Mouse (Mus musculus) intestine, embryonic 15.5 days (tissue): ENCODE measurements around the gene Slc22a23. TPM values are rescaled to one million over a fixed set of nuclear protein-coding genes. Genes with fewer than 3 reads are reported as not detected.

Experiments used
- ATAC-seq: fragments of 200-750 bp; cut with Nextera tagmentation; 2 replicates; pipeline ENCODE4 v1.8.0; 2017; ENCODE audit warnings: moderate TSS enrichment, moderate library complexity
- H3K27ac ChIP-seq: fragments of 300-500 bp; sonication (generic); 2 replicates; pipeline ENCODE4 v1.5.1; 2015; ENCODE audit warnings: mild to moderate bottlenecking, inconsistent platforms
- H3K27me3 ChIP-seq: fragments of 300-500 bp; sonication (generic); replicated peaks from 2 replicates; pipeline ENCODE4 v1.6.1; 2015; ENCODE audit warnings: inconsistent platforms
- H3K36me3 ChIP-seq: fragments of 300-500 bp; sonication (generic); 2 replicates; pipeline ENCODE4 v1.6.1; 2015; ENCODE audit warnings: inconsistent platforms
- H3K4me1 ChIP-seq: fragments of 300-500 bp; sonication (generic); replicated peaks from 2 replicates; pipeline ENCODE4 v1.6.1; 2015; ENCODE audit warnings: inconsistent platforms
- H3K4me2 ChIP-seq: fragments of 300-500 bp; sonication (generic); replicated peaks from 2 replicates; pipeline ENCODE4 v1.6.1; 2015; ENCODE audit warnings: mild to moderate bottlenecking, inconsistent platforms
- H3K4me3 ChIP-seq: fragments of 300-500 bp; sonication (generic); replicated peaks from 2 replicates; pipeline ENCODE4 v1.5.1; 2015; ENCODE audit warnings: inconsistent platforms
- H3K9ac ChIP-seq: fragments of 300-500 bp; sonication (generic); 2 replicates; pipeline ENCODE4 v1.6.1; 2015; ENCODE audit warnings: inconsistent platforms
- H3K9me3 ChIP-seq: fragments of 300-500 bp; sonication (generic); 2 replicates; pipeline ENCODE4 v1.6.1; 2016; ENCODE audit warnings: inconsistent platforms
- WGBS: fragments of 180-500 bp; shearing (Covaris S2); methylation state at CpG from one replicate; pipeline ENCODE4 v1.1.7; 2015; 5-methylcytosine and 5-hydroxymethylcytosine counted together
- polyA plus RNA-seq: library from polyadenylated mRNA; unstranded; fragments of >200 nt; fragmentation: Nextera tagmentation; extraction: Ambion mirVana; gene quantifications from 2 replicates; pipeline ENCODE4 v1.2.1, GENCODE M21; 2015

Gene Slc22a23
- polyA plus RNA-seq, 1 experiment from 2014 or later = 3.2 TPM

GRCm38 (mm10) chr13:34270886-34271602 is 73.9 kb downstream of the Slc22a23 start:
- H3K4me1 ChIP-seq = peaks cover 10% of the 10 kb centered on the region; the same call in 1 of the 2 replicates
- H3K9ac ChIP-seq = no peak overlapping the region
- no peaks in the 10 kb centered on the region for H3K9me3 ChIP-seq
- H3K27me3 ChIP-seq = no peaks in the 10 kb centered on the region
- peak; percentile 44; the same call in 1 of the 2 replicates for ATAC-seq
- no peaks in the 10 kb centered on the region for H3K36me3 ChIP-seq
- H3K4me3 ChIP-seq = no peak overlapping the region
- WGBS = 77% methylated on average over 5 of the region's 5 CpGs
- H3K4me2 ChIP-seq = no peak overlapping the region
- no peak overlapping the region for H3K27ac ChIP-seq

DNA sequence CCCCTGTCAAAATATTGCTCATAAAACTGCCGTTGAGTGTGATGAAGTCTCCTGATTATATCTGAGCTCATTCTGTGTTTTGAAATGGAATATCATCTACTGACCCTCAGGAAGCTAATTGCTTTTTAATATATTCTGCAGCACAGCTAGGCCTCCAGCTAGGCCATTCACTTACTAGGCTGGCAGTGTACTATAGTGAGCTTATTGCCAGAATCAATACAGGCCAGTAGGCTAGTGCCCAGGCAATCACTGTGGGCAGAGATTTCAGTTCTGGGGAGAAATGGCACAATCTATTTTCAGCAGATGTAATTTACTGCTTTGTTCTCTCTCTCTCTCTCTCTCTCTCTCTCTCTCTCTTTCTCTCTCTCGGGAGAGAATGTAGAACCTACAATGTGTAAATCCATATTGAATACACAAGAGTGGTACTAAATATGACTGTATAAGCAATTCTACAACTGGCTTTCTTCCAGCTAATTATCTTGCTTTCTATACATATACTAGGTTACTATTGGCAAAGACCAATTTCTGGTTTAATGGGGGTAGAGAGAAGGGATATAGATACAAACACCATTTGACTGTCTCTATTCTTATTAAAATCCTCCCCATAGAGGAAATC is 75.5 kb downstream of the Slc22a23 start:
- H3K9ac ChIP-seq = no peak overlapping the region
- H3K27me3 ChIP-seq = no peaks in the 10 kb centered on the region
- no peak overlapping the region for H3K4me3 ChIP-seq
- H3K4me2 ChIP-seq = no peak overlapping the region
- ATAC-seq = no peak
- 72% methylated on average over 2 of the region's 2 CpGs for WGBS
- no peaks in the 10 kb centered on the region for H3K9me3 ChIP-seq
- H3K4me1 ChIP-seq = peaks cover 10% of the 10 kb centered on the region; the same call in 1 of the 2 replicates
- no peaks in the 10 kb centered on the region for H3K36me3 ChIP-seq
- no peak overlapping the region for H3K27ac ChIP-seq

- Histone ChIP-seq H3K27me3 (no peaks in the 10 kb centered on the region), H3K9ac (no peak overlapping the region), H3K9me3 (no peaks in the 10 kb centered on the region), H3K4me3 (no peak overlapping the region), H3K36me3 (no peaks in the 10 kb centered on the region), H3K27ac (no peak overlapping the region), H3K4me2 (no peak overlapping the region), H3K4me1 (peaks cover 7% of the 10 kb centered on the region; the same call in 1 of the 2 replicates)
- 67% methylated on average over 8 of the region's 8 CpGs for WGBS
- peak; percentile 80 for ATAC-seq
Observed at GRCm38 (mm10) chr13:34266942-34267660, 77.9 kb downstream of the Slc22a23 start.

GRCm38 (mm10) chr13:34266067-34266466 is 78.9 kb downstream of the Slc22a23 start:
- Histone ChIP-seq H3K4me3 (no peak overlapping the region), H3K4me2 (no peak overlapping the region), H3K9ac (no peak overlapping the region), H3K9me3 (no peaks in the 10 kb centered on the region), H3K27me3 (no peaks in the 10 kb centered on the region), H3K36me3 (no peaks in the 10 kb centered on the region), H3K27ac (no peak overlapping the region), H3K4me1 (no peaks in the 10 kb centered on the region; the same call in 1 of the 2 replicates)
- 94% methylated on average over 8 of the region's 8 CpGs for WGBS
- ATAC-seq = no peak

DNA sequence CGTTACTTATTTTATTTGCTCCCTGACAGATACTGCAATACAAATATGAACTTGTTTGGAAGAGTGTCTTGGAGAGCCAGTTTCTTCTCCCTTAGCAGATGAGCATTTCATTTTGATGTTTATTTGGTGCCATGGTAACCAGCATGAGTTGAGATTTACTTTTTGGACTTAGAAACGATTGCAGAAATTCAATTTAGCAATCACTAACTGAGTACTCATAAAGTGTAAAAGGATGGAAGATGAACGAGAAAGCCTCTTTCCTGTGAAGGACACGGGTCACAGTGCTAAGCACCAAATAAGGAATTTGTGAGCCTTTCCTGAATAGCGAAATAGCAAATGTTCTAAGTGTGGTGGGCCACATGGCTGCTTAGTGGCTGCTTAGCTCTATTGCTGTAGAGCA is 79.4 kb downstream of the Slc22a23 start:
- H3K27ac ChIP-seq = no peak overlapping the region
- no peak for ATAC-seq
- no peaks in the 10 kb centered on the region for H3K36me3 ChIP-seq
- H3K4me1 ChIP-seq = no peaks in the 10 kb centered on the region; the same call in 1 of the 2 replicates
- no peak overlapping the region for H3K4me3 ChIP-seq
- no peak overlapping the region for H3K4me2 ChIP-seq
- no peaks in the 10 kb centered on the region for H3K27me3 ChIP-seq
- 51% methylated on average over 5 of the region's 5 CpGs for WGBS
- H3K9ac ChIP-seq = no peak overlapping the region
- H3K9me3 ChIP-seq = no peaks in the 10 kb centered on the region

DNA sequence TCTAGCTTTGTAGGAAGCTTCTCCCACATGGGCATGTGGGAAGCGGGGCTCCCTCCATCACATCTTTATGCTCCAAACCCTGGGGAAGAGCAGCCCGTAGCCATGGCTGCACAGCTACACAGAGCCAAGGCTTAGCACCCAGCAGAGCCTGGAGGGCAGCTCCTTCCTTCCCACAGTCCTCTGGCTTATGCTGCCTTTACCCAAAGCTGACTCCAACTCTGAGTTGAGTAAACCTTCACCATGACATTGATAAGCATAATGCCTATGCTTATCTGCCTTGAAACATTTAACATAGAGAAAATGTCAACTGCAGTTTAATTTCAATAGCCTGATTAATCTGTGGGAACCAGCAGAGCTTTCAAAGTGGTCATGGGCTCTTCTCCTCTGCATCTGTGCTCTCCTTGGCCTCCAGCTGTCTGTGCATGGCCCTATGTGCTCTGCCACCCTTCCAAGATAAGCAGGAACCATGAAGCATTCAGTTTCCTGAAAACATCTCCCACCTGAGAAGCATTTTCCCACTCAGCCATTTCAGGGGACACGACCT is 79.9 kb downstream of the Slc22a23 start:
- Histone ChIP-seq H3K4me3 (no peak overlapping the region), H3K4me2 (no peak overlapping the region), H3K9me3 (no peaks in the 10 kb centered on the region), H3K27me3 (no peaks in the 10 kb centered on the region), H3K9ac (no peak overlapping the region), H3K27ac (no peak overlapping the region), H3K4me1 (no peaks in the 10 kb centered on the region; the same call in 1 of the 2 replicates), H3K36me3 (no peaks in the 10 kb centered on the region)
- ATAC-seq = no peak
- WGBS = 85% methylated on average over 3 of the region's 3 CpGs

- no peak overlapping the region for H3K9ac ChIP-seq
- no peaks in the 10 kb centered on the region; the same call in 1 of the 2 replicates for H3K4me1 ChIP-seq
- H3K4me3 ChIP-seq = no peak overlapping the region
- WGBS = 74% methylated on average over 2 of the region's 2 CpGs
- no peaks in the 10 kb centered on the region for H3K27me3 ChIP-seq
- no peak overlapping the region for H3K4me2 ChIP-seq
- no peaks in the 10 kb centered on the region for H3K9me3 ChIP-seq
- ATAC-seq = no peak
- H3K36me3 ChIP-seq = no peaks in the 10 kb centered on the region
- no peak overlapping the region for H3K27ac ChIP-seq
Observed at GRCm38 (mm10) chr13:34264508-34264907, 80.5 kb downstream of the Slc22a23 start.

DNA sequence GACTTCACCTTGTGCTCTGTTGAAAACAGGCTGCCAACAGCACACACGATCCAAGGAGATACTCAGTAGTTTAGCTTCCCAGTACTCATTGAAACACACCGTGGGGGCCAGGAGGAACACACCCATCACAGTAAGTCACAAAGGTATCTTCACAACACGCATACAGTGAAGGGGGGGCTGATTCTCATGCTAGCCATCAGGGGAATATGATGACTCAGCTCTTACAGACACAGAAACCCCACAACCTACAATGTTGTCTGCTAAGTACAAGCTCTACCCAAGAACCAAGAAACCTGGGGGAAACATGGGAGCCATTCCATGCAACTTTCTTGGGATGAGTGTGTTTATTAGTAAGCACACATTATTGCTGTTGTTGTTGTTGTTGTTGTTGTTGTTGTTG is 86.2 kb downstream of the Slc22a23 start:
- Histone ChIP-seq H3K4me2 (no peak overlapping the region), H3K4me1 (peaks cover 9% of the 10 kb centered on the region), H3K36me3 (no peaks in the 10 kb centered on the region), H3K9ac (no peak overlapping the region), H3K27ac (no peak overlapping the region), H3K9me3 (no peaks in the 10 kb centered on the region), H3K4me3 (no peak overlapping the region), H3K27me3 (no peaks in the 10 kb centered on the region)
- WGBS = 90% methylated on average over 3 of the region's 3 CpGs
- ATAC-seq = no peak

DNA sequence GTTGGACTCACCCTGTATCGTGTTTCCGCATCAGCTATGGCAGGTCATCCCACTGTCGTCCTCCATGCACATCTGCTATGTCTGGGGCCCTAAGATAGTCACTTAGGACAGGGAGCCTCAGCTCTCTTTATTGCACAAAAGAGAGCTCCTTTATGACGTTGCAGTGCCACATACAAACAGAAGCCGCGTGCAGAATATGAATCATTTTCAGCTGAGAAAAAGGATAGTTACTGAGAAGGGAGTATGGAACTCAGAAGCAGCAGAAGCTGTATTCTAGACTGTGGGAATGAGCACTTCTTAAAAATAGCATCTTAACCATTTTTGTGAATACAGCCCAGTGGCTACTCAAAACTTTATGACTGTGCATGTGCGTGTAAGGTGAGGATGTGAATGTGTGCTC is 87.8 kb downstream of the Slc22a23 start:
- 76% methylated on average over 7 of the region's 7 CpGs for whole genome bisulfite sequencing
- Histone ChIP-seq H3K4me2 (no peak overlapping the region), H3K4me3 (no peak overlapping the region), H3K27me3 (no peaks in the 10 kb centered on the region), H3K27ac (no peak overlapping the region), H3K4me1 (peaks cover 9% of the 10 kb centered on the region), H3K9ac (no peak overlapping the region), H3K36me3 (no peaks in the 10 kb centered on the region), H3K9me3 (no peaks in the 10 kb centered on the region)
- no peak for ATAC-seq

DNA sequence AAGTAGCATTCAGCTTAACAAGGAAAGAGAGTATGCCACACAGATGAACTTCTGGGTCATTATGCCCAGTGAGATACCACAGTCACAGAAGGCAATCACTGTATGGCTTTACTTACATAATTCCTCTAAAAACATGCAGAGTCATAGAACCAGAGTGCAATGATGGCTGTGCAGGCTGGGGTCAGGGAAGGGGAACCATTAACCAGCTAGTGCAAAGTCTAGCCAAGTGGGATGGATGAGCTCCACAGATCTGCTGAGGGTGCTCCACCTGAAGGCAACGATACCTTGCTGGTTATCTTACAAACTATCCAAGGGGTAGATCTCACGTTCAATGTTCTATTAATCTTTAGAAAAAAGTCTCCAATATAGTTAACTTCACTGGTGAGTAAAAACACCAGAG is 88.3 kb downstream of the Slc22a23 start:
- no peak for ATAC-seq
- 83% methylated on average over 2 of the region's 2 CpGs for WGBS
- no peaks in the 10 kb centered on the region for H3K36me3 ChIP-seq

DNA sequence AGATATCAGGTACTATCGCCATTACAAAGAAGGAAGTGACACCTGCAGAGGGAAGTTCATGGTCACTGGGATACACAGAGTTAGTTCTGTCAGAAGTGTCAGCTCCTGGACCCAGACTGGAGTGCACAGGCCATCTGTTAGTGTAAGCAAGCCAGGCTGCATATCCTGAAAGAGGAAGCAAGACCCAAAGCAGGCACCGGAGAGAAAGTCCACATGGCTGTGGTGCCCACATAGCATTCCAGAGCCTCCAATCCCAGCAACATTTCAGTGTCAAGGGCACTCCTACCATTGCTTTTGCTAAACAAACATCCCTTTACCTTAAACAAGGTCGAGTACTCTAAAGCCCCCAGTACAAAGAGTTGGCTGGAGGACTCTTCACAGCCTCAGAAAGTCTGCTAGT is 89.7 kb downstream of the Slc22a23 start:
- peak; percentile 31 for ATAC-seq
- Histone ChIP-seq H3K4me3 (no peak overlapping the region), H3K9me3 (no peaks in the 10 kb centered on the region), H3K27me3 (no peaks in the 10 kb centered on the region), H3K4me2 (no peak overlapping the region), H3K27ac (no peak overlapping the region), H3K4me1 (peaks cover 9% of the 10 kb centered on the region), H3K36me3 (no peaks in the 10 kb centered on the region), H3K9ac (no peak overlapping the region)
- WGBS = 46% methylated on average over 3 of the region's 3 CpGs

More for the DNA sequence above, 88.3 kb downstream of the Slc22a23 start:
- Histone ChIP-seq H3K27ac (no peak overlapping the region), H3K9ac (no peak overlapping the region), H3K4me1 (peaks cover 9% of the 10 kb centered on the region), H3K4me2 (no peak overlapping the region), H3K4me3 (no peak overlapping the region), H3K9me3 (no peaks in the 10 kb centered on the region), H3K27me3 (no peaks in the 10 kb centered on the region)

- Histone ChIP-seq H3K9ac (no peak overlapping the region), H3K4me3 (no peak overlapping the region), H3K4me2 (no peak overlapping the region), H3K27ac (no peak overlapping the region), H3K27me3 (no peaks in the 10 kb centered on the region), H3K4me1 (peaks cover 9% of the 10 kb centered on the region), H3K9me3 (no peaks in the 10 kb centered on the region), H3K36me3 (no peaks in the 10 kb centered on the region)
- 40% methylated on average over 5 of the region's 5 CpGs for WGBS
- peak; percentile 90 for ATAC-seq
Observed at GRCm38 (mm10) chr13:34254691-34255090, 90.3 kb downstream of the Slc22a23 start.
